35 mouse cellular contexts compared by ENCODE assay signal in the genomic region with DNA sequence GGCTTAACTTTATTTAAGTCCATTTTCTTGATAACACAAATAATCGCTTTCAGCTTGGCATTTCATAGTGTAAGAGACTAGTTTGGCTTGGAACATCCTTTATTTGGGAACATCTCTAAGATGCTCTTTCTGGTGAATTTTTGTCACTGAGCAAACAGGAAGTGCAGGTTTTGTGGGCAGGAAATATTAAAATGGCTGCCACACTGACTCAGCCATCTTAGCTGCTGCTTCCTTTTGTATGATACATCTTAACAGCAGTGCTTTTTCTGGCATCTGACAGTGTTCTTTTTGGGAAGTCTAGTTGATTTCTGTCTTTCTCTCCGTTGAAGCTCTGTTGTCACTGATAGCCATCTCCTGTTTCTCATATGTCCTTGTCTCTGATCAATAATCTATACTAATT.
"Had no signal": no experiment of that assay in that cellular context is flagged by ENCODE, and none has a peak within 500 bp of the region (broad histone marks: within the 10 kb centered on the region; RNA-seq: fewer than 3 reads in every experiment).

No protein-coding gene starts in this region.

- H3K27ac ChIP-seq: heart, embryonic 13.5 days; heart, embryonic 15.5 days; hindbrain, embryonic 10.5 days; hindbrain, embryonic 12.5 days; hindbrain, embryonic 13.5 days; hindbrain, embryonic 14.5 days; hindbrain, embryonic 15.5 days; hindbrain, postnatal 0 days; intestine, embryonic 15.5 days; kidney, embryonic 15.5 days; kidney, postnatal 0 days; layer of hippocampus, adult 2 months; left cerebral cortex, adult 2 months had no signal

- H3K9me3 ChIP-seq: heart, embryonic 12.5 days; heart, embryonic 13.5 days; heart, embryonic 15.5 days; hindbrain, embryonic 10.5 days; hindbrain, embryonic 12.5 days; hindbrain, embryonic 13.5 days; hindbrain, embryonic 15.5 days; intestine, embryonic 15.5 days; kidney, embryonic 15.5 days had no signal

- H3K36me3 ChIP-seq: heart, embryonic 12.5 days; heart, embryonic 13.5 days; heart, embryonic 15.5 days; hindbrain, embryonic 10.5 days; hindbrain, embryonic 12.5 days; hindbrain, embryonic 13.5 days; hindbrain, embryonic 15.5 days; intestine, embryonic 15.5 days; kidney, embryonic 15.5 days had no signal

- ATAC-seq: hindbrain, embryonic 16.5 days; hindbrain, postnatal 0 days; inflammation-experienced regulatory T-cells, adult 6 months; intestine, embryonic 15.5 days; intestine, embryonic 16.5 days; intestine, postnatal 0 days had no signal

- DNase-seq: heart, postnatal 10 days; heart, postnatal 14 days; heart, postnatal 36 days; heart, postnatal 4 days; kidney, adult 11 months; kidney, adult 18-20 months; kidney, adult 2 months; kidney, adult 8-10 months; kidney, adult 9 months; kidney, postnatal 10 days; kidney, postnatal 14 days; kidney, postnatal 25 days; kidney, postnatal 36 days; kidney, postnatal 4 days; layer of hippocampus, adult 9-11 months; layer of hippocampus, postnatal 36 days had no signal

- H3K4me3 ChIP-seq: heart, embryonic 12.5 days; heart, embryonic 13.5 days; heart, embryonic 15.5 days; hindbrain, embryonic 10.5 days; hindbrain, embryonic 12.5 days; hindbrain, embryonic 13.5 days; hindbrain, embryonic 15.5 days; intestine, embryonic 15.5 days; kidney, embryonic 15.5 days; layer of hippocampus, adult 2 months; left cerebral cortex, adult 2 months had no signal

- H3K27me3 ChIP-seq: heart, embryonic 12.5 days; heart, embryonic 13.5 days; heart, embryonic 15.5 days; hindbrain, embryonic 12.5 days; hindbrain, embryonic 13.5 days; hindbrain, embryonic 15.5 days; intestine, embryonic 15.5 days; kidney, embryonic 15.5 days had no signal

- H3K9ac ChIP-seq: heart, embryonic 12.5 days; heart, embryonic 13.5 days; heart, embryonic 15.5 days; hindbrain, embryonic 12.5 days; hindbrain, embryonic 13.5 days; hindbrain, embryonic 14.5 days; hindbrain, embryonic 15.5 days; intestine, embryonic 15.5 days; kidney, embryonic 15.5 days had no signal

- H3K4me2 ChIP-seq: heart, embryonic 11.5 days; heart, embryonic 12.5 days; heart, embryonic 13.5 days; heart, embryonic 15.5 days; hindbrain, embryonic 12.5 days; hindbrain, embryonic 13.5 days; hindbrain, embryonic 14.5 days; hindbrain, embryonic 15.5 days; intestine, embryonic 15.5 days; kidney, embryonic 15.5 days had no signal
